24 mouse cellular contexts compared by ENCODE assay signal in the genomic region with DNA sequence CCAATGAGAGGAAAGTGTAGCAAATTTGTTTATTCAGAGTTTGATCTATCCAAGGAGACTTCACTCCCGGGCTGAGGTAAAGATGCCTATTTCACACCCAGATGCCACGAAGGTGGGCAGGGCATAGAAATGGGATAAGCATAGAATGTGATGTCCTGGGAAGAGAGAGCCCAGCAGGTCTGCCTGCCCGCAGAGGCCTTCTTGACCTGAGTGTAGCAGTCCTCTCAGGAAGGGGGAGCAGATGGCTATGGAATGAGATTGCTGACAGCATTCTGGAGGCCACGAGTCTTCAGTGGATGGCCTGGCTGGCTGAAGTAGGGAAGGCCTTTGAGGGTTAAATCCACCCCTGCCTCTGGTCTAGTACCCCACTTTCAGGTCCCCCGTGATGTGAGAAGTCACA. TPM values are rescaled to one million over a fixed set of nuclear protein-coding genes. Genes with fewer than 3 reads are reported as not detected.
A peak's percentile ranks its signal among the peaks of the same experiment; 100 is the strongest.
DNase-seq lines count a peak whose midpoint lies in the region; ATAC-seq and TF ChIP-seq lines count a peak whose summit lies in the region.
"Had no signal": no experiment of that assay in that cellular context is flagged by ENCODE, and none has a peak within 500 bp of the region (broad histone marks: within the 10 kb centered on the region; RNA-seq: fewer than 3 reads in every experiment).

No protein-coding gene starts in this region.

- TF ChIP-seq POLR2A in bone marrow, adult 2 months (IDR thresholded peaks at IDR 0.05; ENCODE audit: borderline replicate concordance, control insufficient read depth, low read depth, low read length) = no peak

- 75% methylated on average over 5 of the region's 5 CpGs for WGBS in heart, embryonic 12.5 days
- 70% methylated on average over 5 of the region's 5 CpGs for WGBS in bone marrow, adult 2 months

- no peak overlapping the region for H3K4me2 ChIP-seq in heart, embryonic 12.5 days
- H3K4me2 ChIP-seq: embryonic facial prominence, embryonic 12.5 days; forebrain, embryonic 13.5 days; forebrain, embryonic 15.5 days had no signal

- TF ChIP-seq CTCF in bone marrow, adult 2 months (IDR thresholded peaks at IDR 0.05; ENCODE audit: control insufficient read depth, insufficient read depth, low read length) = no peak

- no peak for ATAC-seq in heart, embryonic 12.5 days (ENCODE audit: insufficient number of reproducible peaks, low FRiP score)
- ATAC-seq: forebrain, embryonic 13.5 days; forebrain, embryonic 15.5 days had no signal

- peaks cover 35% of the 10 kb centered on the region for H3K4me1 ChIP-seq in heart, embryonic 12.5 days (replicated peaks)
- peaks cover 3% of the 10 kb centered on the region; the same call in 1 of the 2 replicates for H3K4me1 ChIP-seq in bone marrow, adult 2 months (ENCODE audit: control insufficient read depth, insufficient read depth, low read length)

- no peaks in the 10 kb centered on the region for H3K27me3 ChIP-seq in heart, embryonic 12.5 days (replicated peaks)
- H3K27me3 ChIP-seq: embryonic facial prominence, embryonic 12.5 days; forebrain, embryonic 13.5 days; forebrain, embryonic 15.5 days had no signal

- H3K27ac ChIP-seq in heart, embryonic 12.5 days (ENCODE audit: poor library complexity, severe bottlenecking) = no peak overlapping the region
- H3K27ac ChIP-seq in bone marrow, adult 2 months (ENCODE audit: control insufficient read depth, insufficient read depth, low read depth, low read length, poor library complexity) = peak overlapping the region; percentile 19; the same call in 1 of the 2 replicates
- H3K27ac ChIP-seq: embryonic facial prominence, embryonic 10.5 days; embryonic facial prominence, embryonic 12.5 days; forebrain, embryonic 13.5 days; forebrain, embryonic 15.5 days had no signal

- H3K36me3 ChIP-seq in heart, embryonic 12.5 days = no peaks in the 10 kb centered on the region
- H3K36me3 ChIP-seq: embryonic facial prominence, embryonic 10.5 days; embryonic facial prominence, embryonic 12.5 days; forebrain, embryonic 15.5 days had no signal

- no peak overlapping the region for H3K4me3 ChIP-seq in heart, embryonic 12.5 days
- H3K4me3 ChIP-seq in bone marrow, adult 2 months (replicated peaks; ENCODE audit: control insufficient read depth, low read depth, low read length) = no peak overlapping the region
- H3K4me3 ChIP-seq: embryonic facial prominence, embryonic 10.5 days; embryonic facial prominence, embryonic 12.5 days; forebrain, embryonic 13.5 days; forebrain, embryonic 15.5 days had no signal

- no peak overlapping the region for H3K9ac ChIP-seq in heart, embryonic 12.5 days
- H3K9ac ChIP-seq: embryonic facial prominence, embryonic 12.5 days; forebrain, embryonic 13.5 days; forebrain, embryonic 15.5 days; forebrain, postnatal 0 days had no signal

- peak; percentile 90 for DNase-seq in heart, adult 11 months
- peak; percentile 9 for DNase-seq in induced T-regulatory cell, adult 2 months (ENCODE audit: low read depth)
- no peak for DNase-seq in left cerebral cortex, adult 18-20 months (ENCODE audit: low spot score in 2 of 2)
- DNase-seq: adrenal gland, adult 2 months; adrenal gland, postnatal 10 days; adrenal gland, postnatal 25 days; cerebellum, adult 11-12 months; cerebellum, adult 2 months; cerebellum, adult 9-10 months; cerebellum, postnatal 10 days; cerebellum, postnatal 25 days; forebrain, postnatal 0 days had no signal

- no peaks in the 10 kb centered on the region for H3K9me3 ChIP-seq in heart, embryonic 12.5 days (replicated peaks)
- H3K9me3 ChIP-seq: embryonic facial prominence, embryonic 10.5 days; embryonic facial prominence, embryonic 12.5 days; forebrain, embryonic 13.5 days; forebrain, embryonic 15.5 days had no signal

RNA-seq across cellular contexts. Expression of a gene that starts 5.9 kb away (rescaled TPM):
- not detected in 2 replicates for polyA plus RNA-seq in heart, embryonic 12.5 days (2016; fragmentation: Nextera tagmentation; extraction: Ambion mirVana)
- polyA plus RNA-seq in bone marrow, adult 2 months (2011; ENCODE audit: insufficient read depth, insufficient read length, low replicate concordance, missing spikeins) = 28.2 TPM in 1 of 2 replicates, not detected in the other
- total RNA-seq in left cerebral cortex, adult 18-20 months (2021) = not detected
- total RNA-seq: adrenal gland, adult 2 months; adrenal gland, postnatal 10 days; adrenal gland, postnatal 25 days; adrenal gland, postnatal 4 days; ES-E14; forebrain, postnatal 0 days; MEL had no signal
- polyA plus RNA-seq: adrenal gland, adult 2 months; cortical plate, adult 2 months; embryonic facial prominence, embryonic 10.5 days; embryonic facial prominence, embryonic 12.5 days; embryonic facial prominence, embryonic 14.5 days; forebrain, embryonic 11.5 days; forebrain, embryonic 13.5 days; forebrain, embryonic 15.5 days; forebrain, postnatal 0 days had no signal

Comparison
In these comparisons a context has a peak if more than half of its experiments do, and no peak if none do; other contexts are left out.
1. DNase-seq: peak in heart, adult 11 months (single experiment) and induced T-regulatory cell, adult 2 months (single experiment); none in left cerebral cortex, adult 18-20 months (0 of 2).